Mouse (Mus musculus) limb, embryonic 13.5 days (tissue): Measurements from ENCODE around the gene P4ha2. TPM values are rescaled to one million over a fixed set of nuclear protein-coding genes. Genes with fewer than 3 reads are reported as not detected.

Experiments
- ATAC-seq: fragments of 200-750 bp; cut with Nextera tagmentation; 2 replicates; pipeline ENCODE4 v1.8.0; 2017; ENCODE audit warnings: low read depth, moderate number of reproducible peaks, moderate TSS enrichment; ENCODE audit not compliant: low FRiP score
- H3K27ac ChIP-seq: fragments of 300-500 bp; sonication (generic); 2 replicates; pipeline ENCODE4 v1.5.1; 2015; ENCODE audit warnings: inconsistent platforms, mild to moderate bottlenecking, moderate library complexity
- H3K27me3 ChIP-seq: fragments of 300-500 bp; sonication (generic); 2 replicates; pipeline ENCODE4 v1.6.1; 2015; ENCODE audit warnings: mild to moderate bottlenecking, inconsistent platforms
- H3K36me3 ChIP-seq: fragments of 300-500 bp; sonication (generic); 2 replicates; pipeline ENCODE4 v1.6.1; 2015; ENCODE audit warnings: inconsistent platforms, mild to moderate bottlenecking, moderate library complexity
- H3K4me1 ChIP-seq: fragments of 300-500 bp; sonication (generic); 2 replicates; pipeline ENCODE4 v1.6.1; 2015; ENCODE audit warnings: inconsistent platforms
- H3K4me2 ChIP-seq: fragments of 300-500 bp; sonication (generic); replicated peaks from 2 replicates; pipeline ENCODE4 v1.6.1; 2015; ENCODE audit warnings: inconsistent platforms, mild to moderate bottlenecking, moderate library complexity
- H3K4me3 ChIP-seq: fragments of 300-500 bp; sonication (generic); 2 replicates; pipeline ENCODE4 v1.5.1; 2015; ENCODE audit warnings: moderate library complexity, mild to moderate bottlenecking, inconsistent platforms
- H3K9ac ChIP-seq: fragments of 300-500 bp; sonication (generic); 2 replicates; pipeline ENCODE4 v1.6.1; 2015; ENCODE audit warnings: mild to moderate bottlenecking, inconsistent platforms
- H3K9me3 ChIP-seq: fragments of 300-500 bp; sonication (generic); 2 replicates; pipeline ENCODE4 v1.6.1; 2016; ENCODE audit warnings: inconsistent platforms
- WGBS: fragments of 180-500 bp; shearing (Covaris S2); methylation state at CpG from one replicate; pipeline ENCODE4 v1.1.7; 2015; 5-methylcytosine and 5-hydroxymethylcytosine counted together
- polyA plus RNA-seq: library from polyadenylated mRNA; unstranded; fragments of >200 nt; fragmentation: Nextera tagmentation; extraction: Ambion mirVana; gene quantifications from 2 replicates; pipeline ENCODE4 v1.2.1, GENCODE M21; 2015

The P4ha2 gene
- 81.3 and 84.9 TPM in 2 replicates for polyA plus RNA-seq

GRCm38 (mm10) chr11:54100045-54100691 is at the start of gene P4ha2:
TSS of gene P4ha2 (plus strand) at chr11:54100095.
- WGBS: 37% methylated on average over 10 of the region's 10 CpGs
- Histone ChIP-seq H3K4me1 (peaks cover 30% of the 10 kb centered on the region), H3K4me2 (peak within 1 kb of the TSS; percentile 94), H3K9ac (peak within 1 kb of the TSS; percentile 84), H3K36me3 (no peaks in the 10 kb centered on the region), H3K9me3 (no peaks in the 10 kb centered on the region), H3K27ac (peak within 1 kb of the TSS; percentile 52), H3K27me3 (no peaks in the 10 kb centered on the region), H3K4me3 (peak within 1 kb of the TSS; percentile 75)
- peak; percentile 21 for ATAC-seq

DNA sequence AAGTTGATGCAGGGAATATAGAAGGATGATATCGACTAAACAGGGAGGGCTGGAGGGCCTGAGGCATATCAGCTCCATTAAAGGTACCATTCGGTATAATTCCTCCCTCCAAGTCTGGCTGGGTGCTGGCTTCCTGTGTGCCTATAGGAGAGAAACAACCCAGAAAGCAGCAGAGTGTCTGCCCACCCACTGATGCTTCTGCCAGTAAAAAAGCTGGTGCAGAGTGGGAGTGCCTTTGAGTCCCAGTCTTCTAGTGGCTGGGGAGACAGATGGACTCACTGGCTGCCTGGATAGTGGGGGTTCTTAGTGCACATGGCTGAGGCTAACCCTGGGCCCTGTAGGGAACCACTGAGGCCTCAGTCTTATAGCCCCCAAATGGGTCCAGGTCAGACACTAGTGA is 49.7 kb upstream of the P4ha2 start:
- no peaks in the 10 kb centered on the region for H3K9me3 ChIP-seq
- H3K4me1 ChIP-seq: no peaks in the 10 kb centered on the region
- 73% methylated on average over 2 of the region's 2 CpGs for WGBS
- H3K9ac ChIP-seq: no peak overlapping the region
- no peak overlapping the region for H3K4me2 ChIP-seq
- no peak overlapping the region for H3K27ac ChIP-seq
- H3K36me3 ChIP-seq: peaks cover 32% of the 10 kb centered on the region
- no peak overlapping the region for H3K4me3 ChIP-seq
- no peaks in the 10 kb centered on the region for H3K27me3 ChIP-seq
- ATAC-seq: no peak

GRCm38 (mm10) chr11:54051161-54051560 is 48.7 kb upstream of the P4ha2 start:
- ATAC-seq: no peak
- Histone ChIP-seq H3K27me3 (no peaks in the 10 kb centered on the region), H3K9me3 (no peaks in the 10 kb centered on the region), H3K4me1 (no peaks in the 10 kb centered on the region), H3K4me2 (no peak overlapping the region), H3K4me3 (no peak overlapping the region), H3K27ac (no peak overlapping the region), H3K9ac (no peak overlapping the region), H3K36me3 (peaks cover 42% of the 10 kb centered on the region)
- 86% methylated on average over 7 of the region's 7 CpGs for WGBS

DNA sequence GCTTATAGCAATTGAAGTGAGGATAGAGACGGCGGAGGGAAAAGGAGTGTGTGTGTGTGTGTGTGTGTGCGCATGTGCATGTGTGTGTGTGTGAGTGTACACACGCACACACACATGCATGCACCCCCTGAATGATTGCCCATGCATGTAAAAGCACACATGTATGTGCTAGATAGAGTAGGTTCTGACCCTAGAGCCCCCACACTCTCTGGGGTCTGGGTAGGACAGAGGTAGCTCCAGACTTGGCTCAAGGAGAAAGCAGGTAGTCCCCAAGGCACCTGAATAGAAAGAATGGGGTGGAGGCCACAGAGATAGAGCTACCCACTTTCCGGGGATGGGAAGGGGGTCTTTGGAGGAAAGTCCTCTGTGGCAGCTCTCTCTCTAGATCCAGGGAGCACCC is 47.8 kb upstream of the P4ha2 start:
- Histone ChIP-seq H3K36me3 (peaks cover 43% of the 10 kb centered on the region), H3K27me3 (no peaks in the 10 kb centered on the region), H3K9ac (no peak overlapping the region), H3K4me1 (peaks cover 9% of the 10 kb centered on the region), H3K4me2 (no peak overlapping the region), H3K9me3 (no peaks in the 10 kb centered on the region), H3K27ac (no peak overlapping the region), H3K4me3 (no peak overlapping the region)
- WGBS: 92% methylated on average over 5 of the region's 5 CpGs
- ATAC-seq: no peak

- Histone ChIP-seq H3K27me3 (no peaks in the 10 kb centered on the region), H3K4me2 (no peak overlapping the region), H3K36me3 (peaks cover 43% of the 10 kb centered on the region), H3K4me3 (no peak overlapping the region), H3K9ac (no peak overlapping the region), H3K4me1 (peaks cover 19% of the 10 kb centered on the region), H3K27ac (no peak overlapping the region), H3K9me3 (no peaks in the 10 kb centered on the region)
- 88% methylated on average over 7 of the region's 7 CpGs for WGBS
- no peak for ATAC-seq
These were observed 46.8 kb upstream of the P4ha2 start for GRCm38 (mm10) chr11:54053090-54053489.

GRCm38 (mm10) chr11:54054257-54054656 is 45.6 kb upstream of the P4ha2 start:
- ATAC-seq: no peak
- H3K4me2 ChIP-seq: no peak overlapping the region
- 45% methylated on average over 6 of the region's 6 CpGs for WGBS
- H3K4me1 ChIP-seq: peaks cover 30% of the 10 kb centered on the region
- H3K27ac ChIP-seq: no peak overlapping the region
- no peak overlapping the region for H3K9ac ChIP-seq
- H3K27me3 ChIP-seq: no peaks in the 10 kb centered on the region
- H3K4me3 ChIP-seq: no peak overlapping the region
- H3K9me3 ChIP-seq: no peaks in the 10 kb centered on the region
- H3K36me3 ChIP-seq: peaks cover 44% of the 10 kb centered on the region

DNA sequence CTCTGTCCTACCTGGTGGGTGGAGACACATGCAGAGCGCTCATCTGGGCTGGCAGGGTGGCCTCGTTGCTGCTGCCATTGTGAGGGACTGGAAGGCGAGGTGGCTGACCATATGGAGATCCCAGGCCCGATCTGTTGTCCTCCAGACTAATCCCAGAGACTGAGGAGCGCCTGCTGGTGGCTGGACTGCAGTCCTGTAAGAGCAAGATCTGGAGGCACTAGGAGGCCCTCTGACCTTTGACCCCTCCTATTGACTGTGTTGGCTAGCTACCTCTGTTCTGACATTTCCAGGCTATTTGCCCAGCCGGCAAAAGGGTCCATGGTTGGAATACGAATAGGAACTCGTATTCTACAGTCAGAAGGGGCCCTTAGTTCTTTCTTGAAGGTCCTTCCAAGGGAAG is 43.8 kb upstream of the P4ha2 start:
- WGBS: 40% methylated on average over 8 of the region's 8 CpGs
- no peaks in the 10 kb centered on the region for H3K27me3 ChIP-seq
- no peak overlapping the region for H3K27ac ChIP-seq
- no peak overlapping the region for H3K4me3 ChIP-seq
- ATAC-seq: no peak
- H3K9me3 ChIP-seq: no peaks in the 10 kb centered on the region
- H3K36me3 ChIP-seq: peaks cover 47% of the 10 kb centered on the region
- H3K4me1 ChIP-seq: peaks cover 49% of the 10 kb centered on the region
- no peak overlapping the region for H3K9ac ChIP-seq
- no peak overlapping the region for H3K4me2 ChIP-seq

GRCm38 (mm10) chr11:54057428-54057827 is 42.5 kb upstream of the P4ha2 start:
- Histone ChIP-seq H3K36me3 (peaks cover 47% of the 10 kb centered on the region), H3K4me1 (peaks cover 62% of the 10 kb centered on the region), H3K27me3 (no peaks in the 10 kb centered on the region), H3K4me3 (no peak overlapping the region), H3K4me2 (peak overlapping the region; percentile 27), H3K27ac (peak overlapping the region; percentile 90), H3K9ac (peak overlapping the region; percentile 35; the same call in 1 of the 2 replicates), H3K9me3 (no peaks in the 10 kb centered on the region)
- ATAC-seq: peak; percentile 42; the same call in 1 of the 2 replicates
- 7% methylated on average over 2 of the region's 2 CpGs for WGBS

GRCm38 (mm10) chr11:54058056-54058617 is 41.8 kb upstream of the P4ha2 start:
- WGBS: 31% methylated on average over 10 of the region's 10 CpGs
- H3K4me2 ChIP-seq: peak overlapping the region; percentile 19; the same call in 1 of the 2 replicates
- peak overlapping the region; percentile 90 for H3K27ac ChIP-seq
- H3K4me1 ChIP-seq: peaks cover 69% of the 10 kb centered on the region
- H3K9me3 ChIP-seq: no peaks in the 10 kb centered on the region
- ATAC-seq: no peak
- peaks cover 42% of the 10 kb centered on the region for H3K36me3 ChIP-seq
- H3K9ac ChIP-seq: peak overlapping the region; percentile 35
- no peak overlapping the region for H3K4me3 ChIP-seq
- no peaks in the 10 kb centered on the region for H3K27me3 ChIP-seq

DNA sequence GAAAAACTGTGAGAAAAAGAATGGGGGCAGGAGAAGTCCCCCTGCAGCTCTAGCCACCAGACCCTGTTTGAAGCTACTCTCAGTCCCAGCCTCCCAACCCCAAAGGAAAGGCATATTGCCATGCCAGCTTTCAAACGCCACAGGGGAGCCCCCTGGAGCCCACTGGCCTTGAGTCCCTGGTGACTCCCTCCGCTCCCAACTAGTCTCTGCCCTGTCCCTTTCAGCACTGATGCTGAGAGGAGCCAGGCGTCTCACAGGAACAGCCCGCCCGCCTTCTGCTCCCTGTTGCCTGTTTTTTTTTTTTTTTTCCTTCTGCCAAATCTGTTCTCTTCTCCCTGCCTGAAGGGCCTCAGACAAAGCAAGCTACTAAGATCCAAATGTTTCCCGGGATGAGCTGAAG is 41.3 kb upstream of the P4ha2 start:
- Histone ChIP-seq H3K27me3 (no peaks in the 10 kb centered on the region), H3K4me2 (peak overlapping the region; percentile 19; the same call in 1 of the 2 replicates), H3K9me3 (no peaks in the 10 kb centered on the region), H3K36me3 (peaks cover 42% of the 10 kb centered on the region), H3K9ac (peak overlapping the region; percentile 35), H3K4me1 (peaks cover 74% of the 10 kb centered on the region), H3K27ac (peak overlapping the region; percentile 90), H3K4me3 (no peak overlapping the region)
- ATAC-seq: no peak
- WGBS: 22% methylated on average over 6 of the region's 6 CpGs

DNA sequence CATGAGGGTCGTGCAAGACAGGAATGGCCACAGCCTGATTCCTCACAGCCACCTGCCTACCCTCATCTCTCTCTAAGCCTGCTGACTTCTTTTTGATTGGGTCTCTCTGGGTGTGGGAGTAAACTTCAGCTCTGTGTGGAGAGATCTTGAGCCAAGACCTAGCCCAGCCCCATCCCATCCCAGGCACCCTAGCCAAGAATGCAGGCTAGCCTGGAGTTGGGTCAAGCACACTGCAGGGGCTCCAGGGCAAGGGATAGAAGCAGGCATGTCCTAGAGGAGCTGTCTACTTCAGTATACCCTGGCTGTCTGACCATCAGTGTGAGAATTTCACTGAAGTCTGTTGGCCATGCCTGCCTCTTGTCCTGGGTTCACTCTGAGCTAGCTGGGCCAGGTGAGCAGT is 40.4 kb upstream of the P4ha2 start:
- peaks cover 46% of the 10 kb centered on the region for H3K36me3 ChIP-seq
- H3K27ac ChIP-seq: peak overlapping the region; percentile 90; the same call in 1 of the 2 replicates
- ATAC-seq: no peak
- 67% methylated on average over 1 of the region's 1 CpGs for WGBS
- no peaks in the 10 kb centered on the region for H3K9me3 ChIP-seq
- no peak overlapping the region for H3K9ac ChIP-seq
- H3K4me1 ChIP-seq: peaks cover 83% of the 10 kb centered on the region
- H3K27me3 ChIP-seq: no peaks in the 10 kb centered on the region
- no peak overlapping the region for H3K4me3 ChIP-seq
- no peak overlapping the region for H3K4me2 ChIP-seq

DNA sequence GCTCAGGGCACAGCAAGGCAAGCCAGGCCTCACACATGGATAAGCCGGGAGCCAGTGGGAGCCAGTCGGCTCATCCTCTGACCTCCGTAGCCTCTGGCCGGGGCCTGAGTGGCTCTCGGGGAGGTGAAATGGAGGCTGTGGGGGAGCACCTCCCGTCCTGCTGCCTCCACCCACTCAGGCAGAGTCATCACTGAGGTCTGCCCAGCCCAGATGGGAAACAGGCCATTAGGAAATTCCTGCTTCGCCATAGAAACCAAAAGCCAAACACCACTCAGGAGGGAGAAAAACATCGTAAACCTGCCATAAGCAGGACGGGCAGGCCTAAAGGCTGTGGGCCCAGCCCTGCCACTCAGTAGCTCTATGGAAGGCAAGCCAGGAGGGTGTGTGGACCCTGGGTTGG is 39.6 kb upstream of the P4ha2 start:
- peak overlapping the region; percentile 90 for H3K27ac ChIP-seq
- no peaks in the 10 kb centered on the region for H3K27me3 ChIP-seq
- WGBS: 3% methylated on average over 9 of the region's 9 CpGs
- peak overlapping the region; percentile 43 for H3K9ac ChIP-seq
- H3K9me3 ChIP-seq: no peaks in the 10 kb centered on the region
- H3K36me3 ChIP-seq: peaks cover 41% of the 10 kb centered on the region
- H3K4me1 ChIP-seq: peaks cover 90% of the 10 kb centered on the region
- H3K4me3 ChIP-seq: no peak overlapping the region
- ATAC-seq: peak; percentile 73
- H3K4me2 ChIP-seq: peak overlapping the region; percentile 42; the same call in 1 of the 2 replicates
